Mouse (Mus musculus) ES-E14 (cell line): ENCODE measurements around the gene Dnmbp.

Experiments
- CHD2 ChIP-seq: IDR thresholded peaks from 2 replicates; pipeline ENCODE4 v1.6.1; 2014; ENCODE audit warnings: mild to moderate bottlenecking, low read depth, low read length, inconsistent platforms
- HCFC1 ChIP-seq: IDR thresholded peaks from 2 replicates; pipeline ENCODE4 v1.6.1; 2012; ENCODE audit warnings: low read length, inconsistent platforms, borderline replicate concordance; ENCODE audit not compliant: insufficient read depth
- ZC3H11A ChIP-seq: IDR thresholded peaks from 2 replicates; pipeline ENCODE4 v1.6.1; 2012; ENCODE audit warnings: low read depth, mild to moderate bottlenecking, inconsistent platforms, low read length, borderline replicate concordance
- ZNF384 ChIP-seq: IDR thresholded peaks from 2 replicates; pipeline ENCODE4 v1.6.1; 2012; ENCODE audit warnings: low read depth, low read length, inconsistent platforms

DNA sequence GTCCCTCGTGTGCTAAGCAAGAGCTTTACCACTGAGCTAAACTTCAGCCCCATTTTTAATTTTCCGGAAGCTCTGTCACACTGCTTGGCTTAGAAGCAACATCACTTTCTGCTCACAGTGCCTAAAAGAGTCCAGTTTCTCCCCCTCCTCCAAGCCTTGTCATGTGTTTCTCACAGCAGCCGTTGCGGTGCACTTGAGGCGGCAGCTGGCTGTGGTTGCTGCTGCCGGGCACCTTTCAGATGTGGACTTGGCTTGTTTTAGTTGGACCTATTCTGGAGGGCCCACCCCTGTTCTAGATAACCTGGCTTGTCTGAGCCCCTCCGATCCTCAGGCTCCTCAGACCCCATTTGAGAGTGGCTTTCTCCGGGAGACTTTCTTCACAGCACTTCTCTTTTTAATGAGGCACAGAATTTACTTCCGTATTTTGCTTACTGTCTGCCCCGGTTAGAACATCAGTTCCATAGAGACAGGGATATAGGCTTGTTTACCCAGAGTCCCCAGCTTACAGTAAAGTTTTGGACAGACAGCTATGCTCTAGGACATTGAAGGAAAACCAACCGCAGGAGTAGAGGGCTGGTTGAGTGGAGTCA lies 25.6 kb upstream of the Dnmbp start:
- TF ChIP-seq CHD2 (no peak), ZC3H11A (no peak), ZNF384 (no peak), HCFC1 (no peak)
